Mouse (Mus musculus) midbrain, embryonic 13.5 days (tissue): ENCODE results near the gene Fkbp1b. TPM values are rescaled to one million over a fixed set of nuclear protein-coding genes. Genes with fewer than 3 reads are reported as not detected.
"Not testable (repeated sequence)": the region's sequence is repeated elsewhere in the genome, so short reads cannot be mapped to it uniquely, and the experiment has no call there.

ENCODE experiments used
- ATAC-seq: fragments of 200-750 bp; cut with Nextera tagmentation; 2 replicates; pipeline ENCODE4 v1.8.0; 2017; ENCODE audit warnings: mild to moderate bottlenecking, moderate TSS enrichment, moderate library complexity
- H3K27ac ChIP-seq: fragments of 300-500 bp; sonication (generic); 2 replicates; pipeline ENCODE4 v1.5.1; 2015; ENCODE audit warnings: inconsistent platforms, mild to moderate bottlenecking, moderate library complexity
- H3K27me3 ChIP-seq: fragments of 300-500 bp; sonication (generic); 2 replicates; pipeline ENCODE4 v1.6.1; 2015; ENCODE audit warnings: mild to moderate bottlenecking, inconsistent platforms
- H3K36me3 ChIP-seq: fragments of 300-500 bp; sonication (generic); 2 replicates; pipeline ENCODE4 v1.6.1; 2015; ENCODE audit warnings: mild to moderate bottlenecking, inconsistent platforms
- H3K4me1 ChIP-seq: fragments of 300-500 bp; sonication (generic); replicated peaks from 2 replicates; pipeline ENCODE4 v1.6.1; 2015; ENCODE audit warnings: inconsistent platforms
- H3K4me2 ChIP-seq: fragments of 300-500 bp; sonication (generic); replicated peaks from 2 replicates; pipeline ENCODE4 v1.6.1; 2015; ENCODE audit warnings: moderate library complexity, mild to moderate bottlenecking, inconsistent platforms
- H3K4me3 ChIP-seq: fragments of 300-500 bp; sonication (generic); replicated peaks from 2 replicates; pipeline ENCODE4 v1.5.1; 2015; ENCODE audit warnings: mild to moderate bottlenecking, inconsistent platforms
- H3K9ac ChIP-seq: fragments of 300-500 bp; sonication (generic); replicated peaks from 2 replicates; pipeline ENCODE4 v1.6.1; 2015; ENCODE audit warnings: mild to moderate bottlenecking, inconsistent platforms
- H3K9me3 ChIP-seq: fragments of 300-500 bp; sonication (generic); 2 replicates; pipeline ENCODE4 v1.6.1; 2016; ENCODE audit warnings: mild to moderate bottlenecking, inconsistent platforms
- WGBS: fragments of 180-500 bp; shearing (Covaris S2); methylation state at CpG from one replicate; pipeline ENCODE4 v1.1.7; 2015; 5-methylcytosine and 5-hydroxymethylcytosine counted together
- polyA plus RNA-seq: library from polyadenylated mRNA; unstranded; fragments of >200 nt; fragmentation: Nextera tagmentation; extraction: Ambion mirVana; gene quantifications from 2 replicates; pipeline ENCODE4 v1.2.1, GENCODE M21; 2015

Gene Fkbp1b
- polyA plus RNA-seq, 1 experiment from 2014 or later, result 18.3 TPM

DNA sequence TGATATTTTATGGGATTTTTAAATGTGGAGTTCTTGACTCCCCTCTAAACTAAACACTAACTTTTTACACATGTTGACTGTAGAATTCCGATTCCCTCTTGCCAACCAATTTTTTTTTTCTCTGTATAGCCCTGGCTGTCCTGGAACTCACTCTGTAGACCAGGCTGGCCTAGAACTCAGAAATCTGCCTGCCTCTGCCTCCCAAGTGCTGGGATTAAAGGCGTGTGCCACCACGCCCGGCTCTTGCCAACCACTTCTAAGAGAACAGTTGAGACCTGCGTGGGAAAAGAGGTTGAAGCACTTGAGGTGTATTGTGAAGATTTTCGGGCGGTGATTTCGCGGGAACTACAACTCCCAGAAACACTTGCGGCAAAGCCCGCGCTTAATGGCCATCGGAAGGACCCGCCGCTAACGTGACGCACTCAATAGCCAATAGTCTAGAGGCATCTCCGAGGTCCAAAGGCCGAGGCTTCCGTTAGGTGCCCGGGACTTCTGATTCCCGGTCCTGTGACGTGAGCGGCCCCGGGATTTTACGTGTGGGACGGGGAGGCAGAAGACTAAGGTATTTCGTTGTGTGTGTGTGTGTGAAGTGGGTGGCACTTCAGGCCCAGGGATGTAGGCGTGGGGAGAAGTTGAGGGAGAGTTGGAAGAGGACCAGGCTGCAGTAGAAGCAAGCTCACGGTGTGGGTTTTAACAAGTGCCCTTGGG lies 1.7 kb upstream of the Fkbp1b start, which contains the start of gene Wdcp:
Gene Wdcp (plus strand): TSS at position 414 of the 708 bp plus-strand sequence.
- H3K27me3 ChIP-seq, result peaks cover 33% of the 10 kb centered on the region
- H3K4me3 ChIP-seq, result peak within 1 kb of the TSS; percentile 79
- WGBS, result under 1% methylated on average over 30 of the region's 30 CpGs
- no peaks in the 10 kb centered on the region for H3K9me3 ChIP-seq
- peak; percentile 92 for ATAC-seq
- H3K4me2 ChIP-seq, result peak within 1 kb of the TSS; percentile 92
- H3K27ac ChIP-seq, result no peak within 1 kb of the TSS; the same call in 1 of the 2 replicates
- H3K4me1 ChIP-seq, result peaks cover 24% of the 10 kb centered on the region
- H3K9ac ChIP-seq, result peak within 1 kb of the TSS; percentile 63
- no peaks in the 10 kb centered on the region for H3K36me3 ChIP-seq

DNA sequence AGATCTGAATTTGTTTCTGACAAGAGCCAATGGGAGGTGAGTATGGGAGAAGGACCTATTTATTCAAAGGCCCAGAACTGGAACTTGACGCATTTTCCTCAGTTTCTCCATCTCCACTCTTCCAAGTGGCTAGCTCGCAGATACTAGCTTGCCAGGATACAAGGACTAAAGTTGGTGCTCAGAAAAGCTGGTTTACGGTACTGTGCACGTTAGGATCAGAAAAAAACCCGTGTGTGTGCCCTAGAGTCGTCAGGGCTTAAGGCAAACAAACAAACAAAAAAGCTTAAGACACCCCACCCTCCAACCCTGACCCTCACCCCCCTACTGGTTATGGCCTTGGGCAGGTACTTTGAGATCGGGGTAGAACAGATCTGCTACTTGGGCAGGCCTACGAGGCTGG lies 1.1 kb upstream of the Fkbp1b start:
- no peaks in the 10 kb centered on the region for H3K9me3 ChIP-seq
- H3K27ac ChIP-seq, result no peak overlapping the region
- H3K36me3 ChIP-seq, result no peaks in the 10 kb centered on the region
- 0 out of 2 replicates have a peak overlapping the region, but pooled peaks have one; percentile 92 for H3K4me2 ChIP-seq
- 0 out of 2 replicates have a peak overlapping the region, but pooled peaks have one; percentile 79 for H3K4me3 ChIP-seq
- no peak for ATAC-seq
- no peak overlapping the region for H3K9ac ChIP-seq
- WGBS, result 86% methylated on average over 8 of the region's 8 CpGs
- H3K27me3 ChIP-seq, result peaks cover 33% of the 10 kb centered on the region
- H3K4me1 ChIP-seq, result peaks cover 24% of the 10 kb centered on the region

DNA sequence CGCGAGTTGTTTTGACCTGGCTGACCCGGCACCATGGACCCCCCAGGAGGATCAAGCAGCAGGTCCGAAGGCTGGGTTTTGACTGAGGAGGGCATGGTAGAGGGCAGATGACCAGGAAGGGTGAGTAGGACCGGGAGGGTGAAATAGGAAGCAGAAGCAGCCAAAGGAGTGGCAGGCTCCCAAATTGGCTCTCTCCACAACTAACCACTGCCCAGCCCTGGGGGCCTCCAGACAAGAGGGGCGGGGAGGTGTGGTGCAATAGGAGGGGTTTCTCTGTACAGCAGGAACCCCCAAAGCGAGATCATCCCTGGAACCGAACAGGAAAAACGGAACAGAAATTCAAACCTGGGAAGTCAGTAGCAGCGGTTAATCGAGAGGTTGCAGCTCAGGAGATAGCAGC lies 650 bp downstream of the Fkbp1b start:
- Histone ChIP-seq H3K9ac (peak overlapping the region; percentile 78), H3K27ac (no peak overlapping the region), H3K4me3 (peak overlapping the region; percentile 79), H3K9me3 (no peaks in the 10 kb centered on the region), H3K4me1 (peaks cover 24% of the 10 kb centered on the region), H3K27me3 (peaks cover 33% of the 10 kb centered on the region), H3K36me3 (no peaks in the 10 kb centered on the region), H3K4me2 (peak overlapping the region; percentile 92)
- WGBS, result 1% methylated on average over 11 of the region's 11 CpGs
- ATAC-seq, result 0 out of 2 replicates have a peak, but pooled peaks have one; percentile 9

DNA sequence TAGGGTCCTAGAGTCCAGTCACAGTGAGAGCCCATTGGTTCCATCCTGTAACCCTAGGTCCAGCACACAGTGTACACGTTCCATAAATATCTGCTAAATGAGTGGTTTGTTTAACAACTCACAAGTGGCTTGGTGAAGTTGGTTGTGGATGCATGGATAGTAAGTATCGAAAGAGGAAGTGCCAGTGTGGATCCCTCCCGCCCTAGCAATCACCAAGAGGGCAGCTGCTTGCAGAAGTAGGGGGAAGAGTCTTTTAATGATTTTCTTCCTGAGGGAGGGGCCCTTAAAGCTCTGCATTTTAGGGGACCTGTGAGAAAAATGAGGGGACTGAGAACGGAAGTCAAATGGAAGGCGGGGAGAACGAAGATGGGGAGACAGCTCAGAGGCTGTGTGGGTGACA lies 1.4 kb downstream of the Fkbp1b start:
- Histone ChIP-seq H3K9ac (no peak overlapping the region), H3K4me3 (peak overlapping the region; percentile 79; the same call in 1 of the 2 replicates), H3K27ac (no peak overlapping the region), H3K4me2 (no peak overlapping the region), H3K36me3 (no peaks in the 10 kb centered on the region), H3K9me3 (no peaks in the 10 kb centered on the region), H3K4me1 (peaks cover 24% of the 10 kb centered on the region), H3K27me3 (peaks cover 33% of the 10 kb centered on the region)
- ATAC-seq, result no peak
- WGBS, result 58% methylated on average over 6 of the region's 6 CpGs

DNA sequence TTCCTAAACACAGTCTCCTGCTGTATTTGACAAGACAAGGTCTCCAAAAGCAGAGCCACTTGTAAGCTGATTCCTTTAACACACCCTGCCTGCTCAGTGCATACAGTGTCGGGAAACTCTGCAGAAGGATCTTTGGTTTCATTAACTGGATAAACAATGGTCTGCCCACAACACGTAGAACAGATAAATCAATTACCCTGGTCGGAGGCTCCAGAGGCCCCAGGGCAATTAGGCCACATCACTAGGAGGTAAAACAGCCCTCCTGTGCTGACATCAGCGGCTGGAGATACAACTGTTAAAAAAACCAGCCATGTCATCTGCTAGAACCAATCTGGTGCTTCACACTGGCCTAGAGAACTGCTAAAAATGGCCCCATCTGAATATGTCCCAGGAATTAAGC lies 4.4 kb downstream of the Fkbp1b start:
- Histone ChIP-seq H3K4me2 (no peak overlapping the region), H3K9me3 (no peaks in the 10 kb centered on the region)
- WGBS, result 71% methylated on average over 4 of the region's 4 CpGs

DNA sequence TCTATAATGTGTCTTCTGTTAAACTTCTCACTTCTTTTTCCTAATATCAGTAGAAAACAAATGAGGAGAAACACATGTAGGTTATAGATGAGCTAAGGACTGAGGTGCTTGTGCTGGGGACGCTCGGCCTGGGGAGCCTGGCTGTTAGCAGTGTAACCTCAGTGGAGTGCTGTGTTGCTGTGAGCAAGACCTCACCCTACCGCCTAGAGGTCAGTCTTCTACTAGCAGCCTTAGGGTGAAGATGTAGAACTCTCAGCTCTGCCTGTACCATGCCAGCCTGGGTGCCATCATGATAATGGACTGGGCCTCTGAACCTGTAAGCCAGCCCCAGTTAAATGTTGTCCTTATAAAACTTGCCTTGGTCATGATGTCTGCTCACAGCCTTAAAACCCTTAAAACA lies 14.1 kb downstream of the Fkbp1b start:
- ATAC-seq, result no peak
- Histone ChIP-seq H3K36me3 (peaks cover 78% of the 10 kb centered on the region), H3K4me2 (no peak overlapping the region), H3K4me3 (no peak overlapping the region), H3K9me3 (no peaks in the 10 kb centered on the region), H3K4me1 (no peaks in the 10 kb centered on the region), H3K9ac (no peak overlapping the region), H3K27me3 (no peaks in the 10 kb centered on the region), H3K27ac (no peak overlapping the region)
- WGBS, result 76% methylated on average over 3 of the region's 3 CpGs

More for the DNA sequence above, 4.4 kb downstream of the Fkbp1b start:
- peaks cover 26% of the 10 kb centered on the region for H3K27me3 ChIP-seq
- no peak overlapping the region for H3K9ac ChIP-seq
- H3K36me3 ChIP-seq, result peaks cover 11% of the 10 kb centered on the region
- ATAC-seq, result no peak
- H3K27ac ChIP-seq, result no peak overlapping the region
- no peak overlapping the region for H3K4me3 ChIP-seq
- H3K4me1 ChIP-seq, result peaks cover 15% of the 10 kb centered on the region

DNA sequence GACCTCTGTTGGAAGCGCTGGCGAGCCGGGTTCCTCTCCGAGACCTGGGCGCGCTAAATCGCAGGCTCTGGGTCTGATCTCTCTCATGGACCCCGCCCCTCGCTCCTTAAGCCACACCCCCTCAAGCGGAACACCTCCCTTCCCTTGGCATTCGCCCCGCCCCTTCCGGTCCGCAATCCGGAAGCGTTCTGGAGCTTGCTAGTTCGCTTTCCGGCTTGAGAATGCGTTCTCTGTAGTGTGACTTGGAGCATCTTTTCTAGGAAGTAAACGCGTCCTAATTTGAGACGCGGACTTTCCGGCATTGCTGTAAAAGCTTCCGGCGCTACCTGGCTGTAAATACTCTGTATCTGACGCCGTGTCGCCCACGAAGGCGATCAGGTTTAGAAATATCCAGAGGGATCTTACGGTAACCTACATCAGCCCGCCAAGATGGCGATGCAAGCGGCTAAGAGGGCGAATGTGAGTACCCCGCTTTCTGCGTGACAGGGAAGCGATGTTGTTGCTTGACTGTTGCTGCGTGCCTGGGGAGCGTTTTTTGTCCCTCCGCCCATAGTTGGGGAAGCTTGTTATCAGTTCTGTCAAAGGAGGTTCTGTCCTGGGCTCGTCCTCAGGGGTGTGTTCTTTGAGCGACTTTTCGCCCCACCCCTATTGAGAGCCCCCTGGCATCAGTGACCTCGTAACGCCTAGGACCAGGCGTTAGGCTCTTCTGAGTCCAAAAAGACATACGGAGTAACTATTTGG lies 23.9 kb downstream of the Fkbp1b start, which contains the start of gene Sf3b6:
Gene Sf3b6 (plus strand): TSS at position 184 of the 741 bp plus-strand sequence.
- WGBS, result under 1% methylated on average over 49 of the region's 49 CpGs
- no peaks in the 10 kb centered on the region for H3K9me3 ChIP-seq

DNA sequence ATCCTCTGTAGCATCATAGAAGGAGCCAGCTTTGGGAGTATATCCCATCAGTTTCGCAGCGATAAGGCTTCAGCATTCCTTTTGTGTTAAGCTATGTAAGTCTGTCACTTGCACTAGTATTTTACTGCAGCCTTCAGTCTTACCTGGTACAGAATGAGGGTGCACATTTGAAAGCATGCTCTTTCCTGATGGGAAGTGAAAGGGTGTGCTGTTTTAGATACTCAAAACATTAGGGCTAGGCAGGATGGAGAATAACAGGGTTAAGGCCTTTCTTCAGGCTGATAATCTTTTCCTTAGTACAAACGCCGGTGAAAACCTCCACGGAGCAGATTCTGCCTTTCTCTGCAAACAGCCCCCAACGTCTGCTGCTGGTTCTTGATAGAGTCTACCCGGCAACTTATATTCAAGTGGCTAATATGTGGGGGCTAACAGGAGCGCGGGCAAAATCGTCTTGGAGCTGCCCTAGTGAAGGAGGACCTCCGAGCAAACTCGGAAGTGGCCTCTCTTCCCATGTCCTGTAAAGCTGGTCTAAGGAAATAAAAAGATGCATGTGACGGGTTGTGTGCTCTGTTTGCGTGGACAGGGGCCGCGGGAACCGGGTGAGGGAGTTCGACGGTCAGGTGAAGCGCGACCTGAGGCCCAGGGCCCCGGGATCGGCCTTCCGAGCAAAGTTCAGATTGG lies 24.6 kb downstream of the Fkbp1b start:
- Histone ChIP-seq H3K27me3 (no peaks in the 10 kb centered on the region), H3K4me1 (peaks cover 25% of the 10 kb centered on the region), H3K27ac (peak overlapping the region; percentile 83), H3K9me3 (no peaks in the 10 kb centered on the region), H3K4me3 (peak overlapping the region; percentile 88), H3K4me2 (peak overlapping the region; percentile 69), H3K36me3 (peaks cover 15% of the 10 kb centered on the region), H3K9ac (peak overlapping the region; percentile 76)
- ATAC-seq, result peak; percentile 5
- WGBS, result 8% methylated on average over 24 of the region's 24 CpGs

More for the DNA sequence above, 23.9 kb downstream of the Fkbp1b start, which contains the start of gene Sf3b6:
- Histone ChIP-seq H3K36me3 (peaks cover 22% of the 10 kb centered on the region), H3K27ac (peak within 1 kb of the TSS; percentile 83), H3K9ac (peak within 1 kb of the TSS; percentile 76), H3K27me3 (no peaks in the 10 kb centered on the region), H3K4me3 (peak within 1 kb of the TSS; percentile 88), H3K4me2 (peak within 1 kb of the TSS; percentile 94), H3K4me1 (peaks cover 25% of the 10 kb centered on the region)
- ATAC-seq, result peak; percentile 99

DNA sequence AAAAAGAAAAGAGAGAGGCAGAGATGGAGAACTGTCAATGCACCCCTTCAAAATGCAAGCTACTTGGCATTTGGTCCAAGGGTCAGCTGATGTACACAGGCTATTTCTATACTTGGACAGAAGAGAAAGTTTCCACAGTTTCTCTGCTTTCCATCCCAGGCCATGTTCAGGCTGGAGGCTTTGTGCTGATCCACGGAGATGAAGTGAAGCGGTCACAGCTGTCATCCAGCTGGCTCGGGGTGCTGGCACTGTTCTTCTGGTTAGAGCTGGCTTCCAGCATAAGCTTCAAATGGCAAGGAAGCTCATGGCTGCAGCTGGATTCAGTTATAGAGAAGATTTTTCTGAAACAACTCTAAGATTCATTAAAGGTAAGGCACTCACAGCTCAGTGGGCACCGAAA lies 27.8 kb downstream of the Fkbp1b start:
- Histone ChIP-seq H3K9me3 (no peaks in the 10 kb centered on the region), H3K36me3 (no peaks in the 10 kb centered on the region), H3K4me3 (no peak overlapping the region), H3K4me2 (no peak overlapping the region), H3K27me3 (no peaks in the 10 kb centered on the region), H3K27ac (no peak overlapping the region), H3K9ac (no peak overlapping the region), H3K4me1 (peaks cover 15% of the 10 kb centered on the region)
- 92% methylated on average over 4 of the region's 4 CpGs for WGBS
- no peak for ATAC-seq

DNA sequence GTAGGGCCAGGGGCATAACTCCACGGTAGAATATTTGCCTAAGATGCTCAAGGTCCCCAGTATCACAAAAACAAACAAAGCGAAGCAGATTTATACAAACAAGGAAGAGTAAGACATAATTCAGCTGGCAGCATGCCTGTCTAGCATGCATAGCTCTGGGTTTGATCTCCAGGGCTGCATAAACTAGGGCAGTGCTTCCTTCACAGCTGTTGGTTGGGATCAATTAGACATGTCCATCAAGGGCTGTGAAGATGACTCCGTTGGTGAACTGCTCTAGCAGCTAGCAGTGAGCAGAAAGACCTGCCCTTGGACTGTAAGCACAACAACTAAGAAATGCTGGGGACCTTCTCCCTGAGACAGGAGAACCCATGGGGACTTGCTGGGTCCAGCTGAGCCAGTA lies 29.7 kb downstream of the Fkbp1b start:
- H3K27ac ChIP-seq, result no peak overlapping the region
- peaks cover 4% of the 10 kb centered on the region for H3K4me1 ChIP-seq
- no peaks in the 10 kb centered on the region for H3K9me3 ChIP-seq
- ATAC-seq, result no peak
- H3K9ac ChIP-seq, result no peak overlapping the region
- WGBS, result 73% methylated on average over 3 of the region's 3 CpGs
- no peaks in the 10 kb centered on the region for H3K27me3 ChIP-seq
- no peaks in the 10 kb centered on the region for H3K36me3 ChIP-seq
- H3K4me2 ChIP-seq, result no peak overlapping the region
- no peak overlapping the region for H3K4me3 ChIP-seq

DNA sequence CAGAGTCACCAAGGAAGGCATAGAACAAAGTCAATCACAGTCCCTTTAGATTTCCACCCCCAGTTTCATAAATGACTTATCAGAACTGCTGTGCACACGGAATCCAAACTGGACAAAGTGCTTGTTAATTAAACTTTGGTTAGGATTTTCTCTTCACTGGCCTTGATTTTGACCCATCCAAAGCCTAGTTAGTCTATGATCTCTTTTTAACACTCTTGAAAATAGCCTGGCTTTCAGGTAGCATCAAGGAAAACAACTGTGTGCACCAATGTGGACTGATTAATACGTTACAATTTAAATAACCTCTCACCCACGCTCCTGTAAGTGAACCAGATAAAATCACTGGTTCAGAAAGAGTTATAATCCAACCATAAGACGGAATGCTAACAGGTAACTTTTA lies 30.4 kb downstream of the Fkbp1b start:
- H3K9me3 ChIP-seq, result no peaks in the 10 kb centered on the region
- no peaks in the 10 kb centered on the region for H3K36me3 ChIP-seq
- H3K9ac ChIP-seq, result no peak overlapping the region
- WGBS, result 81% methylated on average over 4 of the region's 4 CpGs
- H3K4me1 ChIP-seq, result no peaks in the 10 kb centered on the region
- ATAC-seq, result no peak
- no peak overlapping the region for H3K4me2 ChIP-seq
- H3K4me3 ChIP-seq, result no peak overlapping the region
- no peaks in the 10 kb centered on the region for H3K27me3 ChIP-seq
- H3K27ac ChIP-seq, result no peak overlapping the region

DNA sequence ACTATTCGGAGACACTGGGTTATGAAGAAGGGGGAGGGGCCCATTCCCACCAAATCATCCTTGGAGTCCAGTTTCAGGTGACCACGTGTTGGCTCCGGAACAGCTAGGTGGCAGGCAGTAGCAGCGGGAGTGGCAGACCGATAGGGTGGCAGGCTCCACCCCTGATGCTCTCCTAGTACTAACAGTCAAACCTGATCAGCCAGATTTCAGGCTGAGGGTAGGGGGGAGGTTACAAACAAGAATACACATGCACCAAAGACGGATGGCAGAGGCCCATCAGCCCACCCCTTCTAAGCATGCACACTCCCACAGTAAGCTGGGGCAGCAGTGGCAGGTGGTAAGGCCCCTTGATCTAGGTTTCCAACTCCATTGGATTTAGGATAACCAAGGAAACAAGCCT lies 43.9 kb downstream of the Fkbp1b start:
- not testable (repeated sequence) for H3K9me3 ChIP-seq, H3K36me3 ChIP-seq, H3K27ac ChIP-seq, ATAC-seq, H3K4me3 ChIP-seq, H3K9ac ChIP-seq, H3K4me2 ChIP-seq, H3K27me3 ChIP-seq, H3K4me1 ChIP-seq
- WGBS, result 82% methylated on average over 6 of the region's 6 CpGs
